Mouse (Mus musculus): Measurements from ENCODE around the gene Tmbim6.
A peak's percentile ranks its signal among the peaks of the same experiment; 100 is the strongest.

Gene Tmbim6

GRCm38 (mm10) chr15:99371526-99372340 is 20.9 kb upstream of the Tmbim6 start:
- no peak for TF ChIP-seq GATA4 (IDR thresholded peaks at IDR 0.05; ENCODE audit: insufficient replicate concordance, low read length)

GRCm38 (mm10) chr15:99372761-99373160 is 19.9 kb upstream of the Tmbim6 start:
- no peak for TF ChIP-seq GATA4 (IDR thresholded peaks at IDR 0.05; ENCODE audit: insufficient replicate concordance, low read length)

DNA sequence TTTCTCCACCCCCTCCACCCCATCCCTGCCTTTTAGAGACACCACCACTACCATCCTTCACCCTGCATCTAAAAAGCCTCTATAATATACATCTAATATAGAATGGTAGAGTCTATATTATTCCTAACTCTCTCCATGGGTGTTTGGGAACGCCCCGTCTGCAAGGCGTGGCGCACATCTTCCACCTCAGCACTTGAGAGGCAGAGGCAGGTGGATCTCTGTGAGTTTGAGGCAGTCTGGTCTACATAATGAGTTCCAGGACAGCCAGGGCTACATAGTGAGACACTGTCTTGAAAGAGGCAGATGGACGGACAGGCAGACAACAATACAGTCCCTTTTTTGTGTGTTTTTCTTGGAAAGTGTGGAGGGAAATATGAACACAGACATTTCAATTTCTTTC is 17.6 kb upstream of the Tmbim6 start:
- no peak for TF ChIP-seq GATA4 (IDR thresholded peaks at IDR 0.05; ENCODE audit: insufficient replicate concordance, low read length)

DNA sequence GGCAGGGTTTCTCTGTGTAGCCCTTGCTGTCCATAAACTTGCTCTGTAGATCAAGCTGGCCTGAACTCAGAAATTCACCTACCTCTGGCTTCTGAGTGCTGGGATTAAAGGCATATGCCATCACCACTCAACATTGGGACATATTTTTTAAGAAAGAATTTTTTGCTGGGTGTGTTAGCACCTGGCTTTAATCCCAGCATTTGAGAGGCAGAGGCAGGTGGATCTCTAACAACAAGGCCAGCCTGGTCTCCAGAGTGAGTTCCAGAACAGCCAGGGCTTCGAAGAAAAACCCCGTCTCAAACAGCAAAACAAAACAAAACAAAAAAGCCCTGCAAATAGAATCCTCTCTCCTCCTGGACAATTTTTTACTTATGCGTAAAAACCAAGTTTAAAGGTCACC is 17.1 kb upstream of the Tmbim6 start:
- no peak for TF ChIP-seq GATA4 (IDR thresholded peaks at IDR 0.05; ENCODE audit: insufficient replicate concordance, low read length)

DNA sequence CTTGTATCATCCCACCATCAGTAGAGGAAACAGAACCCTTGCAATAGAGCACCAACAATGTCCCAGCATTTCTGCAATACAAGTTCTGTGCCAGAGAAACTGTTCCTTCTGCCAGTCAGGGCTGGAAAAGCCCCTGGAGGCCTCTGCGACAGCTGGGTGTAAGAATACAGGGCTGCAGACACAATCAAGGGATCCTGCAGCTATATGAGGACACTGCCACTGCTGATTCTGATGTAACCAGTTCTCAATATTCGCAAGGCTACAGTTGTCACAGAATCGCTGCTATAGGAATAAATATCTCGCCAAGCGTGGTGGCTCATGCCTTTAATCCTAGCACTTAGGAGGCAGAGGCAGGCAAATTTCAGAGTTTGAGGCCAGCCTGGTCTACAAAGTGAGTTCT is 16.4 kb upstream of the Tmbim6 start:
- TF ChIP-seq GATA4 (IDR thresholded peaks at IDR 0.05; ENCODE audit: insufficient replicate concordance, low read length): no peak

DNA sequence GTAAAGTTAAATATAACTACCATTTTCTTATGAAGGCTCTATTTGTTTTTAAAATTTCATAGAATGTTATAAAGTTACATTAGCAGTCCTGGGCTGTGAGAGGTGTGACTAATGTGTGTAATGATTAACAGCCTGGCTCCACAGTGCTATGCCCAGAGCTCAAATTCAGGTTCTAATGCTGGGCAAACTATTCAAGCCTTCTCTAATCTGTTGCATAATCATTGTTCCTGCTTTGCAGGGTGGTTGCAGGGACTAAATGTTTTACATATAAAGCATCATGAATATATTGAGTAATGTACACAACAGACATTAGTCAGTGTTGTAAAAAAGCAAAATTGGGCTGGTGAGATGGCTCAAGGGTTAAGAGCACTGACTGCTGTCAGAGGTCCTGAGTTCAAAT is 9.8 kb upstream of the Tmbim6 start:
- no peak for TF ChIP-seq GATA4 (IDR thresholded peaks at IDR 0.05; ENCODE audit: insufficient replicate concordance, low read length)

GRCm38 (mm10) chr15:99384071-99384470 is 8.6 kb upstream of the Tmbim6 start:
- TF ChIP-seq GATA4 (IDR thresholded peaks at IDR 0.05; ENCODE audit: insufficient replicate concordance, low read length): no peak

GRCm38 (mm10) chr15:99386796-99387195 is 5.9 kb upstream of the Tmbim6 start:
- TF ChIP-seq GATA4 (IDR thresholded peaks at IDR 0.05; ENCODE audit: insufficient replicate concordance, low read length): no peak

- TF ChIP-seq GATA4 (IDR thresholded peaks at IDR 0.05; ENCODE audit: insufficient replicate concordance, low read length): no peak
Measured at GRCm38 (mm10) chr15:99387976-99388375, 4.7 kb upstream of the Tmbim6 start.

GRCm38 (mm10) chr15:99390472-99391401 is 1.9 kb upstream of the Tmbim6 start:
- peak; percentile 84; the same call in 1 of the 2 replicates for TF ChIP-seq GATA4 (IDR thresholded peaks at IDR 0.05; ENCODE audit: insufficient replicate concordance, low read length)

DNA sequence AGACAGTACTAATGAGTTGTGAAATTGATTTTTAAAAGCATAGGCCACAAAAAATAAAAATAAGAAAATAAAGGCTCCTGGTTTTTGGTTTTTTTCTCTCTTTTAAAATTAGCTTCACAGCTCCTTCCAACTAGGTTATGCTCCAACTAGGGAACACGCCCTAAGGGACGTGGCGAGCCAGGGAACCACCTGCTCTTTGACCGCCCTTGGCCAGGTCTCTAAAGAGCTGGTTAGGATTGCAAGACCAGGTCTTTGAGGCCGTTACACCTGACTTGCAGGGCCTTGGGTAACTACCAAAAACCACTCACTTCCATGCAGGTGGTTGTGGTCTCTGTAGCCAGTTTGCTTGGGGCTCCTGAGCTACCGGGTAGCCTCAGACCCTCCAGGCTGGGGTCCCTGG is 707 bp upstream of the Tmbim6 start:
- no peak for TF ChIP-seq GATA4 (IDR thresholded peaks at IDR 0.05; ENCODE audit: insufficient replicate concordance, low read length)

GRCm38 (mm10) chr15:99393386-99394252 is 937 bp downstream of the Tmbim6 start:
- TF ChIP-seq GATA4 (IDR thresholded peaks at IDR 0.05; ENCODE audit: insufficient replicate concordance, low read length): peak; percentile 44; the same call in 1 of the 2 replicates

GRCm38 (mm10) chr15:99396462-99396861 is 3.8 kb downstream of the Tmbim6 start:
- no peak for TF ChIP-seq GATA4 (IDR thresholded peaks at IDR 0.05; ENCODE audit: insufficient replicate concordance, low read length)

DNA sequence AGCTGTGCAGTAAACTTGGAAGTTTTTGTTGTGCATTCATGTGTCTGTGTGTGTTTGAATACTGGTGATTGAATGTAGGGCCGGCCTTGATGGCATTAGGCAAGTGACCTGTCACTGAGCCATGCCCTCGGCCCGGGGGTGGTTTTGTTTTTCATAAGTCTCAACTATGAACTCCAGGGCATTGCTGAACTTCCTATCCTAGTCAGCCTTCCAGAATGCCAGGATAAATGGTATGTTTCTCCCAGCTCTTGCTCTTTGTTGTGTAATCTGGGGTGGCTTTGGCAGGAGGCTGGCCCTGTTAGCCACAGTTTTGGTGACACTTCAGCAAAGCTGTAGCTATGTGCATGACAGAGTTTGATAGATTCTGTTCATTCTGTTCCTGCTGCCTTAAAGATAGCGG is 4.2 kb downstream of the Tmbim6 start:
- TF ChIP-seq GATA4 (IDR thresholded peaks at IDR 0.05; ENCODE audit: insufficient replicate concordance, low read length): no peak

GRCm38 (mm10) chr15:99397622-99398021 is 4.9 kb downstream of the Tmbim6 start:
- TF ChIP-seq GATA4 (IDR thresholded peaks at IDR 0.05; ENCODE audit: insufficient replicate concordance, low read length): no peak
